Mouse (Mus musculus) G1E (cell line): ENCODE measurements around the gene Wdr63.

Experiments used
- CTCF ChIP-seq: IDR thresholded peaks from 2 replicates; pipeline ENCODE4 v1.5.1; 2012; ENCODE audit warnings: low read depth, low read length, inconsistent platforms, mixed read lengths
- GATA1 ChIP-seq: IDR thresholded peaks from 2 replicates; pipeline ENCODE4 v1.6.1; 2012; ENCODE audit warnings: borderline replicate concordance, low read length, inconsistent platforms, mixed read lengths
- TAL1 ChIP-seq: conservative IDR thresholded peaks from 2 replicates; pipeline ENCODE4 v1.6.1; 2012; ENCODE audit warnings: low read depth, low read length, inconsistent platforms, mixed read lengths

- TF ChIP-seq GATA1 (no peak), CTCF (no peak), TAL1 (no peak)
Measured at GRCm38 (mm10) chr3:145991976-145992730, 115.8 kb downstream of the Wdr63 start.
